Comparison of ENCODE assay signal across 28 mouse cellular contexts in genomic region chr15:56485931-56486330, GRCm38 (mm10).
"Had no signal": no experiment of that assay in that cellular context is flagged by ENCODE, and none has a peak within 500 bp of the region (broad histone marks: within the 10 kb centered on the region; RNA-seq: fewer than 3 reads in every experiment).

No protein-coding gene starts in this region.

- H3K9me3 ChIP-seq: embryonic facial prominence, embryonic 10.5 days; embryonic facial prominence, embryonic 12.5 days; embryonic facial prominence, embryonic 13.5 days; embryonic facial prominence, embryonic 15.5 days; forebrain, embryonic 10.5 days; forebrain, embryonic 12.5 days; forebrain, embryonic 13.5 days; forebrain, embryonic 15.5 days; heart, embryonic 10.5 days had no signal

- DNase-seq: cerebellum, adult 9-10 months; cerebellum, adult 9-11 months; cerebellum, postnatal 10 days; cerebellum, postnatal 14 days; cerebellum, postnatal 25 days; cerebellum, postnatal 36 days; embryo, embryonic 11 days; forebrain, postnatal 0 days; gastrocnemius, adult 2 months; gastrocnemius, postnatal 10 days; gastrocnemius, postnatal 14 days; gastrocnemius, postnatal 25 days; gastrocnemius, postnatal 36 days; heart, adult 11 months; heart, adult 18-20 months; heart, adult 2 months had no signal

- H3K4me1 ChIP-seq: embryonic facial prominence, embryonic 10.5 days; embryonic facial prominence, embryonic 12.5 days; embryonic facial prominence, embryonic 13.5 days; embryonic facial prominence, embryonic 15.5 days; forebrain, embryonic 10.5 days; forebrain, embryonic 12.5 days; forebrain, embryonic 13.5 days; forebrain, embryonic 15.5 days; heart, embryonic 10.5 days had no signal

- ATAC-seq: forebrain, embryonic 13.5 days; forebrain, embryonic 14.5 days; forebrain, embryonic 15.5 days; forebrain, embryonic 16.5 days; forebrain, postnatal 0 days had no signal

- H3K9ac ChIP-seq: embryonic facial prominence, embryonic 12.5 days; embryonic facial prominence, embryonic 13.5 days; embryonic facial prominence, embryonic 15.5 days; forebrain, embryonic 12.5 days; forebrain, embryonic 13.5 days; forebrain, embryonic 15.5 days; forebrain, postnatal 0 days had no signal

- H3K4me2 ChIP-seq: embryonic facial prominence, embryonic 12.5 days; embryonic facial prominence, embryonic 13.5 days; embryonic facial prominence, embryonic 15.5 days; forebrain, embryonic 12.5 days; forebrain, embryonic 13.5 days; forebrain, embryonic 15.5 days had no signal

- H3K27ac ChIP-seq: embryonic facial prominence, embryonic 10.5 days; embryonic facial prominence, embryonic 12.5 days; embryonic facial prominence, embryonic 13.5 days; embryonic facial prominence, embryonic 15.5 days; forebrain, embryonic 10.5 days; forebrain, embryonic 12.5 days; forebrain, embryonic 13.5 days; forebrain, embryonic 15.5 days; gastrocnemius, adult 2 months; heart, adult 2 months; heart, embryonic 10.5 days had no signal

- H3K36me3 ChIP-seq: embryonic facial prominence, embryonic 10.5 days; embryonic facial prominence, embryonic 12.5 days; embryonic facial prominence, embryonic 13.5 days; embryonic facial prominence, embryonic 15.5 days; forebrain, embryonic 10.5 days; forebrain, embryonic 12.5 days; forebrain, embryonic 15.5 days; heart, embryonic 10.5 days had no signal

- H3K4me3 ChIP-seq: embryonic facial prominence, embryonic 10.5 days; embryonic facial prominence, embryonic 12.5 days; embryonic facial prominence, embryonic 13.5 days; embryonic facial prominence, embryonic 15.5 days; erythroblast, embryonic 14.5 days; forebrain, embryonic 10.5 days; forebrain, embryonic 12.5 days; forebrain, embryonic 13.5 days; forebrain, embryonic 15.5 days; gastrocnemius, adult 2 months; heart, adult 2 months; heart, embryonic 10.5 days had no signal

- H3K27me3 ChIP-seq: embryonic facial prominence, embryonic 12.5 days; embryonic facial prominence, embryonic 13.5 days; embryonic facial prominence, embryonic 15.5 days; forebrain, embryonic 12.5 days; forebrain, embryonic 13.5 days; forebrain, embryonic 15.5 days had no signal
